Mouse (Mus musculus): Measurements from ENCODE around the gene Adcy9. TPM values are rescaled to one million over a fixed set of nuclear protein-coding genes. Genes with fewer than 3 reads are reported as not detected.

Gene Adcy9
- polyA plus RNA-seq, 1 experiment from 2014 or later: 1.7 TPM

GRCm38 (mm10) chr16:4401109-4401508 is 19.2 kb downstream of the Adcy9 start:
- ATAC-seq (ENCODE audit: insufficient read depth, low FRiP score, low read depth): no peak
- Histone ChIP-seq H3K4me1 (peaks cover 2% of the 10 kb centered on the region; the same call in 1 of the 2 replicates), H3K36me3 (no peaks in the 10 kb centered on the region), H3K27me3 (replicated peaks) (no peaks in the 10 kb centered on the region), H3K4me3 (replicated peaks) (no peak overlapping the region), H3K9me3 (no peaks in the 10 kb centered on the region), H3K4me2 (no peak overlapping the region), H3K9ac (no peak overlapping the region), H3K27ac (no peak overlapping the region)
- 71% methylated on average over 1 of the region's 1 CpGs for WGBS

DNA sequence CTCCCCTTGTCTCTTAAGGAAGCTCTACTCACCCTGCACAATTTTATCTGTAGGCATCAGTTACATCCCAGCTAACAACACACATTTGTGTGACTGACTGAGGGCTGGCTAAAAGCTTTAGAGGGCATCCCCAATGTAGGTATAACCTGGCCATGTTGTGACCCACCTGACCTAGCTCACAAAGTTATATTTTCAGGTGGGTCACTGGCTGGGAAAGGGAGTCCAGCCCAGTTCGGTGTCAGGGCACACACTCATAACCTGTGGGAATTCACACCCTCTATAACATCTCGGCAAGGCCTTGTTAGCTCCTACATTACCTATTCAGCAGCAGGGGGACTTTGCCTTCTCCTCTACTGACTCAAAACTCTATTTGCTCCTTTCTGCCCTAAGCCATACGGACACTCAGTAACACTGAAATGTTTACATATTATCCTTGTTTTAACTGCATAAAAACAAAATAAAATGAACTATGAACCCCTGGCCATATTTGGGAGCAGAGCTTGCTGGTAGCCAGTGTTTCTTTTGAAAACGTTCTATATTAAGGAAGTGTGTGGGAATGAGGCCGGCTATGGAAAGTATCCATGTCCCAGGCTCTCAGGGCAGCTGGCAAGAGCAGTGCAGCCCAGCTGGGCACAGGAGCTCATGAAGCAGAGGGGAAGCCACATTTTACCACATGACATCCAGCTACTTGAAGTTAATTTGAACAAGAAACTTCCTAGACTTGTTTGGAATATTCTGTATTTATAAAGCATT is 20.7 kb downstream of the Adcy9 start:
- H3K4me2 ChIP-seq: no peak overlapping the region
- 65% methylated on average over 5 of the region's 5 CpGs for WGBS

DNA sequence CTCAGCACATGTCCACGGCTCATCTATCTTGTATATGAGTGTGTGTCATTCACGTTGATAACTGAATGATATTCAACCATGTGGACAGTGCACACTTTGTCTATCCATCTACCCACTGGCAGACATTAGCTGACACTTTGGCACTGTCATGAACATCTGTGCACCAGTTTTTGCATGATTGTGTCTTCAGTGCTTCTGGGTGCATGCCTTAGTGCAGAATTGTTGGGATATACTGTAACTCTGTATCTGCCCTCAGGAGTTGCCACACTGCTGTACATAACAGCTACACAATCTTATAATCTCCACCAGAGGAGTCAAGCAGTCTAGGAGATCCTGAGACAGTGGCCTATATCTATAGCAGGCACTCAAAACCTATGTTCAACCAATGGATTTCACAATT is 21.5 kb downstream of the Adcy9 start:
- no peaks in the 10 kb centered on the region for H3K36me3 ChIP-seq
- whole genome bisulfite sequencing: 70% methylated on average over 2 of the region's 2 CpGs
- H3K27ac ChIP-seq: no peak overlapping the region
- H3K4me3 ChIP-seq (replicated peaks): no peak overlapping the region
- H3K4me1 ChIP-seq: no peaks in the 10 kb centered on the region
- no peak for ATAC-seq (ENCODE audit: insufficient read depth, low FRiP score, low read depth)
- no peak overlapping the region for H3K9ac ChIP-seq
- no peaks in the 10 kb centered on the region for H3K27me3 ChIP-seq (replicated peaks)
- no peaks in the 10 kb centered on the region for H3K9me3 ChIP-seq
- no peak overlapping the region for H3K4me2 ChIP-seq

More for the DNA sequence above, 20.7 kb downstream of the Adcy9 start:
- ATAC-seq (ENCODE audit: insufficient read depth, low FRiP score, low read depth): no peak
- Histone ChIP-seq H3K27me3 (replicated peaks) (no peaks in the 10 kb centered on the region), H3K4me3 (replicated peaks) (no peak overlapping the region), H3K4me1 (no peaks in the 10 kb centered on the region), H3K36me3 (no peaks in the 10 kb centered on the region), H3K9me3 (no peaks in the 10 kb centered on the region), H3K9ac (no peak overlapping the region), H3K27ac (no peak overlapping the region)

- WGBS: 85% methylated on average over 7 of the region's 7 CpGs
- Histone ChIP-seq H3K4me1 (no peaks in the 10 kb centered on the region), H3K4me3 (replicated peaks) (no peak overlapping the region), H3K4me2 (no peak overlapping the region), H3K9ac (no peak overlapping the region), H3K36me3 (no peaks in the 10 kb centered on the region), H3K9me3 (no peaks in the 10 kb centered on the region), H3K27me3 (replicated peaks) (no peaks in the 10 kb centered on the region), H3K27ac (no peak overlapping the region)
- no peak for ATAC-seq (ENCODE audit: insufficient read depth, low FRiP score, low read depth)
Measured at GRCm38 (mm10) chr16:4397636-4398035, 22.7 kb downstream of the Adcy9 start.

- no peak overlapping the region for H3K27ac ChIP-seq
- WGBS: 57% methylated on average over 10 of the region's 10 CpGs
- H3K27me3 ChIP-seq (replicated peaks): no peaks in the 10 kb centered on the region
- H3K9me3 ChIP-seq: no peaks in the 10 kb centered on the region
- H3K4me3 ChIP-seq (replicated peaks): no peak overlapping the region
- H3K36me3 ChIP-seq: no peaks in the 10 kb centered on the region
- H3K4me2 ChIP-seq: no peak overlapping the region
- ATAC-seq (ENCODE audit: insufficient read depth, low FRiP score, low read depth): no peak
- H3K4me1 ChIP-seq: no peaks in the 10 kb centered on the region
- H3K9ac ChIP-seq: no peak overlapping the region
Measured at GRCm38 (mm10) chr16:4395687-4396341, 24.5 kb downstream of the Adcy9 start.

DNA sequence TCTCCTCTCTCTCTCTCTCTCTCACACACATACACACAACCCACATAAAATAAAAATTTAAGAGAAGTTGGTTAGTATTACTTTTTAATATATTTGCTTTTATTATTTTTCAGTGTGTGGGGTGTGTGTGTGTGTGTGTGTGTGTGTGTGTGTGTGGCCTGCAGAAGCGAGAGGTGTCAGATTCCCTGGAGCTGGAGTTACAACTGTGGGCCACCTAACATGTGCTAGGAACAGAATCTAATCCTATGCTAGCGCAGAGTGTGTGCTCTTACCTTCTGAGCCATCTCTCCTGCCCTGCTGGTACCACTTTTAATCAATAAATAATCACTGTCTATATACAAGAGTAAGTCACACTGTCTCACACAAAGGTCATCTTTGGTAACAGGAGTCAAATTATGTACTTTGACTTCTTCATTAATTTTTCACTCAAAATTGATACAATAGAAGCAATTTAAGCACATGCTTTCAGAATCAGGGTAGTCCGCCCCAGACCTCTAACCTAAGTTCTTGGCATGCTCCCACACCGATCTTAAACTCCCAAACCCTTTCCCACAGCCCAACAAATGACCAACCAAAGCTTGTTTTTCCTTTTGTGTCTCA is 25.2 kb downstream of the Adcy9 start:
- no peak overlapping the region for H3K9ac ChIP-seq
- no peak for ATAC-seq (ENCODE audit: insufficient read depth, low FRiP score, low read depth)
- no peaks in the 10 kb centered on the region for H3K9me3 ChIP-seq
- no peak overlapping the region for H3K27ac ChIP-seq
- no peaks in the 10 kb centered on the region for H3K27me3 ChIP-seq (replicated peaks)
- no peak overlapping the region for H3K4me2 ChIP-seq
- H3K4me3 ChIP-seq (replicated peaks): no peak overlapping the region
- H3K36me3 ChIP-seq: no peaks in the 10 kb centered on the region
- H3K4me1 ChIP-seq: no peaks in the 10 kb centered on the region
- WGBS: 76% methylated on average over 4 of the region's 4 CpGs

DNA sequence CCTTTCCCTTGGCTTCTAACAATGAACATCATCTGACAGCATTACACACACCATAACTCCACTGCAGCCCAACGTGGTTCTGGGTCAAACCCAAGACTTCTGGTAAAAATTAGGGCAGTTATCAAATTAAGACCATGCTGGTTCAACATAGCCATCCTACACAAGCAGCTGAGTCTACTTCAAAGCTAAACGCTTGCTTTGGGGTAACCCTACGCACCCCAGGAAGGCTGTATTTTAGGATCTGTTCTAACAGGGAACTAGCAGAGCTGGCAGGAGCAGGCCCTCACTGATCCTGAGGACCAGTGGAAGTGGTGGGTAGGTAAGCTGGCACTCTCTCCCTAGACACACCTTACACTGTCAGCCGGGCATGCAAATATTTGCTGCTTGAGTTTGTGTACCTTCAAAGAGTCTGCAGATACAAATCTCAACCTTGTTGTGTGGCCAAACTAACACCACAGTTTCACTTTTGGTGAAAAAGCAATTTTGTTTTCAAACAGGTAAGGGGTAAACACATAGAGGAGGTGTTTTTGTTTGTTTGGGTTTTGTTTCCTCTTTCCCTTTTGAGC is 36.7 kb downstream of the Adcy9 start:
- Histone ChIP-seq H3K9ac (no peak overlapping the region), H3K36me3 (no peaks in the 10 kb centered on the region), H3K4me1 (no peaks in the 10 kb centered on the region), H3K4me2 (no peak overlapping the region), H3K27ac (no peak overlapping the region), H3K4me3 (replicated peaks) (no peak overlapping the region), H3K27me3 (replicated peaks) (no peaks in the 10 kb centered on the region), H3K9me3 (no peaks in the 10 kb centered on the region)
- no peak for ATAC-seq (ENCODE audit: insufficient read depth, low FRiP score, low read depth)
- 68% methylated on average over 4 of the region's 4 CpGs for WGBS

DNA sequence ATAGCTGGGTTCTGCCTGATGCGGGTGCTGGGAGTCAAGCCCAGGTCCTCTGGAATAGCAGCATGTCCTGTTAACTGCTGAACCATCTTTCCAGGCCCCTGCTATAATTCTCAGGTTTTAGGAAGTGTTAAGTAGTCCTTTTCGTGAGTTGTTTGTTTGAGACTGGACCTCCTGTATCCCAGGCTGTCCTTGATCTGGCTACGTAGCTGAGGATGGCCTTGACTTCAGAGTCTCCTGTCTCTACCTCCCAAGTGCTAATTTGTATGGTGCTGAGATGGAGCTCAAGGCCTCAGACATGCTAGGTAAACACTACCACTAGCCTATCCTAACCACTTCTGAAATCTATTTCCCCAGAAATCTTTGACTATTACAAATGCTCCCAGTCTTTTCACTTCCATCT is 37.9 kb downstream of the Adcy9 start:
- H3K4me3 ChIP-seq (replicated peaks): no peak overlapping the region

GRCm38 (mm10) chr16:4381487-4381886 is 38.8 kb downstream of the Adcy9 start:
- no peak overlapping the region for H3K27ac ChIP-seq
- H3K4me3 ChIP-seq (replicated peaks): no peak overlapping the region
- H3K4me2 ChIP-seq: no peak overlapping the region
- no peaks in the 10 kb centered on the region for H3K36me3 ChIP-seq
- H3K27me3 ChIP-seq (replicated peaks): no peaks in the 10 kb centered on the region
- no peaks in the 10 kb centered on the region for H3K4me1 ChIP-seq
- WGBS: 62% methylated on average over 4 of the region's 4 CpGs
- ATAC-seq (ENCODE audit: insufficient read depth, low FRiP score, low read depth): no peak
- H3K9me3 ChIP-seq: no peaks in the 10 kb centered on the region
- no peak overlapping the region for H3K9ac ChIP-seq

More for the DNA sequence above, 37.9 kb downstream of the Adcy9 start:
- no peaks in the 10 kb centered on the region for H3K27me3 ChIP-seq (replicated peaks)
- no peak for ATAC-seq (ENCODE audit: insufficient read depth, low FRiP score, low read depth)
- no peak overlapping the region for H3K4me2 ChIP-seq
- no peaks in the 10 kb centered on the region for H3K9me3 ChIP-seq
- H3K36me3 ChIP-seq: no peaks in the 10 kb centered on the region
- H3K9ac ChIP-seq: no peak overlapping the region
- 89% methylated on average over 3 of the region's 3 CpGs for WGBS
- no peak overlapping the region for H3K27ac ChIP-seq
- no peaks in the 10 kb centered on the region for H3K4me1 ChIP-seq

DNA sequence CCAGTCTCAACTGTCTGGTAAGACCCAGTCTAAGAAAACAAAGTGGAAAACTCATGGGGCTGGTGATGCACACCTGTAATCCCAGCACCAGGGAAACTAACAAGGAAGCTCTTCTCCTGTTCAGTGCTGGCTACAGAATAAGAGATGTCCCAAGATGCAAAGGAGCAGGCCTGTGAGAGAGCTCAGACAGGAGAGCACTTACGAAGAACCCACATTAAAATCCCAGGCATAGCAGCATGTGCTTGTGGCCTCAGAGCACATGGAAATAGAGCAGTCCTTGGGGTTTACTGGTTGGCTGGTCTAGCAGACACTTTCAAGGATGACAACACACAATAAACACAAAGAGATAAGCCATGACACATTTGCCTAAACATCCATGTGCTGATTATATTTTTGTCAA is 41.5 kb downstream of the Adcy9 start:
- Histone ChIP-seq H3K4me1 (no peaks in the 10 kb centered on the region), H3K4me2 (no peak overlapping the region), H3K27ac (no peak overlapping the region), H3K4me3 (replicated peaks) (no peak overlapping the region), H3K36me3 (no peaks in the 10 kb centered on the region), H3K27me3 (replicated peaks) (no peaks in the 10 kb centered on the region), H3K9me3 (no peaks in the 10 kb centered on the region), H3K9ac (no peak overlapping the region)
- 78% methylated on average over 1 of the region's 1 CpGs for WGBS
- no peak for ATAC-seq (ENCODE audit: insufficient read depth, low FRiP score, low read depth)

GRCm38 (mm10) chr16:4377556-4377955 is 42.7 kb downstream of the Adcy9 start:
- H3K27ac ChIP-seq: no peak overlapping the region
- H3K4me1 ChIP-seq: no peaks in the 10 kb centered on the region
- no peaks in the 10 kb centered on the region for H3K9me3 ChIP-seq
- H3K27me3 ChIP-seq (replicated peaks): no peaks in the 10 kb centered on the region
- 75% methylated on average over 5 of the region's 5 CpGs for WGBS
- no peak overlapping the region for H3K4me2 ChIP-seq
- H3K36me3 ChIP-seq: no peaks in the 10 kb centered on the region
- no peak overlapping the region for H3K4me3 ChIP-seq (replicated peaks)
- no peak overlapping the region for H3K9ac ChIP-seq
- no peak for ATAC-seq (ENCODE audit: insufficient read depth, low FRiP score, low read depth)

DNA sequence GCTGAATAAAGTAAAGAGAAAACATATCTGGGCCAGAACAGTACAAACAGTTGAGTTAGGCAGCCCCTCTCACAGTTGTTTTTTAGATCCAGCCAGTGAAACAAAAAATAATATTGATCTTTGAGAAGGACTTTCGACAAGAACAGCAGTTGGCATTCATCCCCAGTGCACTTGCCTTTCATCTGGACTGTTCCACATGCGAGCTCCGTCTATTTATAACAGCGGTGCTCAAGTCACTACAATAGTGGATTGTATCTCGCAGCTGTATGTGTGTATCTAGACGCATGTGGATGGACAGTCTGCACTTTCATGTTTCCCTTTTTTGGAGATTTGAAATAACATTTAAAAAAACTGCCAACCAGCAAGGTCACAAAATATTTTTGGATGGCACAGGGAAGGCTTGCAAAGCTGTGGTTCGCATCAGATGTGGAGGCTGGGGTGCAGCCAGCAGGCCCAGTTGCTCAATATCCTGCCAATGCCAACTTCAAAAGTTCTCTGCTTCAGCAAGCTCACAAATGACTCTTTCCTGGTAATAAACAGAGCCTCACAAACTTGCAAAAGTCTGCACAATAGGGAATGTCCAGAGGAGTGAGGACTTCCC is 45.4 kb downstream of the Adcy9 start:
- no peak overlapping the region for H3K4me3 ChIP-seq (replicated peaks)
- H3K4me1 ChIP-seq: no peaks in the 10 kb centered on the region
- no peaks in the 10 kb centered on the region for H3K9me3 ChIP-seq
- H3K4me2 ChIP-seq: no peak overlapping the region
- H3K27me3 ChIP-seq (replicated peaks): no peaks in the 10 kb centered on the region
- no peaks in the 10 kb centered on the region for H3K36me3 ChIP-seq
- WGBS: 62% methylated on average over 7 of the region's 7 CpGs
- no peak for ATAC-seq (ENCODE audit: insufficient read depth, low FRiP score, low read depth)
- H3K27ac ChIP-seq: no peak overlapping the region
- H3K9ac ChIP-seq: no peak overlapping the region
